Mouse (Mus musculus) liver, adult (tissue): Measurements from ENCODE around the gene Tmem101.
A peak's percentile ranks its signal among the peaks of the same experiment; 100 is the strongest.

Experiments
- GATA4 ChIP-seq: IDR thresholded peaks from 2 replicates; pipeline ENCODE4 v1.6.1; 2014; ENCODE audit warnings: mild to moderate bottlenecking, low read length; ENCODE audit not compliant: insufficient replicate concordance

Gene Tmem101

DNA sequence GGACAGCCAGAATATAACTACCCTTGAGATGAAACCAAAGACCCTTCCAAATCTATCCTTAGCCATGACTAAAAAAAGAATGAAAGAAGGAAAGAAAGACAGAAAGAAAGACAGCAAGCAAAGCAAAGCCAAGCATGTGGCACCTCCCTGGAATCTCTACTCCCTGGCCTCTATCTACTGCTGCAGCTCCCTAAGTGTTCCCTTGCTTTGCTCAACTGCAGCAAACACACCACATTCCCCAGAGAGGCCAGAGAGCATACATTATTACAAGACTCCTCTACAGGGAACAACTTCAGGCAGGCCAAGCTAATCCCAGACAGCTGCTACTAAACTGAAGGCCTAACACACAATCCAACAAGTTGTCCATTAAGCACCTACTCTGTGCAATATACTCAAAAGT lies 23.6 kb upstream of the Tmem101 start:
- no peak for TF ChIP-seq GATA4

- TF ChIP-seq GATA4: no peak
Measured at GRCm38 (mm10) chr11:102168689-102169088, 12.5 kb upstream of the Tmem101 start.

GRCm38 (mm10) chr11:102167539-102167938 lies 11.3 kb upstream of the Tmem101 start:
- no peak for TF ChIP-seq GATA4

DNA sequence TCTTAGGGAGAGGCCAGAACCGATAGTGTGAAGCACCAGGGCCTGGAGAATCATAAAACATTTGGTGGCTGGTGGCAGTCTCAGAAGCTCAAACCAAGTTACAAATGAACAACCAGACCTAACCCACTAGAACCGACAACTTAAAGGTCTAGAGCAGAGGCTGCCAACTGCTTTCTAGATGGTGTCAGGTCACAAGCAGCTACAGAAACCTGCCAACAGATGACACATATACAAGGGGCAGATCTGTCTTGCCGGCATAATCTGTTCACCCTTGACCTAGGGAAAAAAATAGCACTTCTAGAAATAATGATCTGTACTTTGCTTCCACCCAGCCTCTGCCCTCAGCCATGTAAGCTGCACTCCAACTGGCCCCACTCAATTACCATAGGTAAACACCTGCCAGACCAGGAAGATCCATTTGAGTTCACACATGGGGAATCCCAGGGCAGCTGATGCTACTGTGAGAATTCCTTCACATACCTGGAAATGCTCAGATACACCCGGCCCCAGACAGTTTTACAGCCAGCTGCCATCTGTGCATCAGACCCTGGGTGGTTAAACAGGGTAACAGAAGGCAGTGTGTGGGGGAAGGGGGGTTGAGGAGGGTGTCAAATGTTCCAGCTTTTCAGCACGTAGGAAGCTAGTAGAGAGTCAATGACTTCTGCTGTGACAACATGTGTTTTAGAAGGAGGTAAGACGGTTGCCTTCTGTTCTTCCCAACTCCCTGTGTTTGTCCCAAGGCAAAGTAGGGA lies 9.9 kb upstream of the Tmem101 start:
- TF ChIP-seq GATA4: no peak

GRCm38 (mm10) chr11:102159781-102160180 lies 3.6 kb upstream of the Tmem101 start:
- TF ChIP-seq GATA4: no peak

- no peak for TF ChIP-seq GATA4
Measured at GRCm38 (mm10) chr11:102156786-102157089, 534 bp upstream of the Tmem101 start.

GRCm38 (mm10) chr11:102147213-102147989 lies 8.8 kb downstream of the Tmem101 start:
- no peak for TF ChIP-seq GATA4

DNA sequence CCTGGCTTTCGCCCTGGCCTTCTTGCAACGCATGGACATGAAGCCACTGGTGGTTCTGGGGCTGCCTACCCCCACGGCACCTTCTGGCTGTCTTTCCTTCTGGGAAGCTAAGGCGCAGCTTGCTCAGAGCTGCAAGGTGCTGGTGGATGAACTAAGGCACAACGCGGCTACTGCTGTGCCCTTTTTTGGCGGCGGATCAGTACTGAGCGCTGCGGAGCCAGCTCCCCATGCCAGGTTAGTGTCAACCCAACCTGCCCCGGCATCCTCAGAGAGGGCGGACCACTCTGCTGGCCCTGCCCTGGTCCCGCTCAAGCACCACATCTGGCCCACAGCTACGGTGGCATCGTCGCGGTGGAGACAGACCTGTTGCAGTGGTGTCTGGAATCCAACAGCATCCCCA lies 9.7 kb downstream of the Tmem101 start:
- no peak for TF ChIP-seq GATA4

DNA sequence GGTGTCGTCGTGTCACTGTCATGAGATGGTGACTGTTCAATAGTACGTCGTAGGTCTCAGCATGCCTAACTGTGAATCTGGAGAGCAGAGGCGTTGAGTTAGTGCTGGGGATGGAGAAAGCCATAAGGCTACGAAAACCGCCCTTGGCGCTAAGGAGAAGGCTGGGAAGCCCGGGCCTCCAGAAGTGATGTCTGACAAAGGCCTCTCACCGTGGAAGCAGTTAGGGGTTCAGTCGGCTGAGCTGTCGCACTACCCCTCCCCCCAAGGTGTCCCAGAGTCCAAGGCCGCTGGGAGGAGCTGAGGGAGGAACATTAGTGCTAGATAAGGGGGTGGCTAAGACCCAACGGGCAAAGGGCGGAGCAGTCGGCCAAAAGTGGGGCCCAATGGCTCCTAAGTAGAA lies 10.2 kb downstream of the Tmem101 start:
- TF ChIP-seq GATA4: peak; percentile 91; the same call in 1 of the 2 replicates

GRCm38 (mm10) chr11:102145471-102146001 lies 10.7 kb downstream of the Tmem101 start, which contains the start of gene Nags:
Gene Nags, plus strand, starts transcription at chr11:102145513.
- no peak for TF ChIP-seq GATA4

DNA sequence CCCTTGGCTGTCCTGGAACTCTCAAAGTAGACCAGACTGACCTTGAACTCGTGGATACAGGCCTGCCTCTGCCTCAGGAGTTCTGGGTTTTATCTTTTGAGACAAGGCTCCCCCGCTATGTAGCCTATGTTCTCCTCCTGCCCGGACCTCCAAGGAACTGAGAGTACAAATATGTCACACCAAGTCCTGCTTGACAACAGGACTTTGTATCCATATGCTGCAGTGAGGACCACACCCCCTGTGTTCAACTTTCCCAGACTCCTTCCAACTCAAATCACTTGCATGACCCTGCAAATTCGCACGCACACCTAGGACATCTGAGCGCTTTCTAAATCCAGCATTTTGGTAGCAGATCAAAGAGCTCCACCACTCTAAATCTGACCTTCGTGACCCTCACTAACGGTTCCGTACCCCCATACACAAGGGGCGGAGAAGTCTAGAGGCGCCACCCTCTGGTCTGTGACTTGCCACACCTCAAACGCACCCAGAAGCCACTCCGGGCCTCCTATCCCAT lies 11.2 kb downstream of the Tmem101 start:
- no peak for TF ChIP-seq GATA4

DNA sequence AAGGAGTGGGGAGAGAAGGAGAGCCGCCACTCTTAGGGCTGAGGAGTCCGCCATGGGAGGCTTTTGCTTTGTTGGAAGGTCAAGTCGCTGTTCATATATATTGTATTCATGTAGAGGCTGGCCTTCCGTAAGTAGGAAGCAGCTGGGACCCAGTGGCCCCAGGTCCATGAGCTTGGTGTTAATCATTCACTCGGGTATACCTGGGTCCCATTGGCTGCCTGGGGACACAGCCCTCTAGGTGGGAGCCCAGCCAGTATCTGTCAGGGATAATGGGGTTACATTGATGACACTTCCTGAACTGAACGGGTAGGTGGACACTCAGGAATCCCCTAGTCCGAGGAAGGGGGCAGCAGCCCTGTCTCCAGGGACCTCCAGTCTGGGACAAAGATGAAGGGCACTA lies 13.8 kb downstream of the Tmem101 start:
- no peak for TF ChIP-seq GATA4

DNA sequence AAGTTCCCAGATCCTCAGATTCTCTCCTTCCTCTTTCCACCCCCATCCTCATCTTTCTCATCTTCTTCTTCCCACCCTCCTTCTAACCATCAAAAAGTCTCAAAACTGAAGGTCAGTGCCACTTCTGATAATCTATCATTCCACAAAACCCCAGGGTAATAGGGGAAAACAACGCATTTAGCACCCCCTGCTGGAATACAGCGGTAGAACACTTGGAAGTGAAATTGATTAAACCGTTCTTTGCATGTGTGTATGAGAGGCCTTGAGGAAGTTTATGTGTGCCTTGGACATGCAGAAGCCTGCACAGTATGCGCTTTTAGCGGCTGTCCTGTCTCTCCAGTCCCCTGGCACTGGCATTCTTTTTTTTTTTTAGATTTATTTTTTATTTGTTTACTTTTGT lies 15.7 kb downstream of the Tmem101 start:
- TF ChIP-seq GATA4: no peak

GRCm38 (mm10) chr11:102138447-102138740 lies 17.8 kb downstream of the Tmem101 start:
- no peak for TF ChIP-seq GATA4

- TF ChIP-seq GATA4: no peak
Measured at GRCm38 (mm10) chr11:102137625-102138446, 18.4 kb downstream of the Tmem101 start.
